Mouse (Mus musculus) heart, postnatal 0 days (tissue): ENCODE data around the gene Hadha.
A peak's percentile ranks its signal among the peaks of the same experiment; 100 is the strongest.

Experiments
- CTCF ChIP-seq: IDR thresholded peaks from 2 replicates; pipeline ENCODE4 v1.5.1; 2016; ENCODE audit warnings: antibody characterized with exemption, control low read depth, low read depth
- EP300 ChIP-seq: IDR thresholded peaks from 2 replicates; pipeline ENCODE4 v1.6.1; 2016; ENCODE audit warnings: antibody characterized with exemption, low read depth

DNA sequence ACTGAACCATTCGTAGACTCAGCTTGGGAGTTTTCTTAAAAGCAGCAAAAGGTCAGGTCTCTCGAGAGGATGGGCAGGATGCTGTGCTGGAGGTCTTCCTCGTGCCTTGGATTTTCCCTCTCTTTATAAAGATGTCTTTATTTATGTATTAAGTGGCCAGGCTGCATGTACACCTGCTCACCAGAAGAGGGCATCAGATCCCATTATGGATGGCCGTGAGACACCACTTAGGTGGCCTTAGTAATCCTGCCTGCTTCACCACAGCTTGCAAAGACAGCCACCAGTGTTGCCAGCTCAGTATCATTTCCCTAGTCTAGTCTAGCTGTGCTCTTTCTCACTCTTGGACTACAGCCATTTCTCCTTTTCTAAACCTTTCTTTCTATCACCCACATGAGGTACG is 29.4 kb downstream of the Hadha start:
- TF ChIP-seq CTCF: peak; percentile 73
- TF ChIP-seq EP300: no peak
